Mouse (Mus musculus) heart, postnatal 0 days (tissue): ENCODE results near the gene Sephs2. TPM values are rescaled to one million over a fixed set of nuclear protein-coding genes. Genes with fewer than 3 reads are reported as not detected.

Experiments used
- ATAC-seq: fragments of 200-750 bp; cut with Nextera tagmentation; 2 replicates; pipeline ENCODE4 v1.8.0; 2017; ENCODE audit warnings: low read depth, moderate number of reproducible peaks, moderate library complexity; ENCODE audit not compliant: insufficient read depth
- DNase-seq: peaks from one replicate; pipeline ENCODE4 v3.0.0-alpha.2; 2016; ENCODE audit warnings: low spot score
- H3K27ac ChIP-seq: fragments of 300-500 bp; sonication (generic); 2 replicates; pipeline ENCODE4 v1.5.1; 2014; ENCODE audit warnings: low read depth, mild to moderate bottlenecking
- H3K27me3 ChIP-seq: fragments of 300-500 bp; sonication (generic); 2 replicates; pipeline ENCODE4 v1.6.1; 2014; ENCODE audit warnings: low read length, mixed read lengths; ENCODE audit not compliant: control insufficient read depth, insufficient read depth
- H3K36me3 ChIP-seq: fragments of 300-500 bp; sonication (generic); replicated peaks from 2 replicates; pipeline ENCODE4 v1.6.1; 2014; ENCODE audit warnings: low read length, mixed read lengths; ENCODE audit not compliant: control insufficient read depth, insufficient read depth
- H3K4me1 ChIP-seq: fragments of 300-500 bp; sonication (generic); 2 replicates; pipeline ENCODE4 v1.6.1; 2014; ENCODE audit warnings: antibody characterized with exemption; ENCODE audit not compliant: control insufficient read depth, insufficient read depth
- H3K4me2 ChIP-seq: fragments of 300-500 bp; sonication (generic); 2 replicates; pipeline ENCODE4 v1.6.1; 2014; ENCODE audit warnings: low read depth, mild to moderate bottlenecking, low read length, moderate library complexity
- H3K4me3 ChIP-seq: fragments of 300-500 bp; sonication (generic); 2 replicates; pipeline ENCODE4 v1.5.1; 2014; ENCODE audit warnings: low read depth, low read length
- H3K9ac ChIP-seq: fragments of 300-500 bp; sonication (generic); replicated peaks from 2 replicates; pipeline ENCODE4 v1.6.1; 2014; ENCODE audit warnings: low read depth, low read length, mixed read lengths
- H3K9me3 ChIP-seq: fragments of 300-500 bp; sonication (generic); replicated peaks from 2 replicates; pipeline ENCODE4 v1.6.1; 2016; ENCODE audit warnings: low read length; ENCODE audit not compliant: control insufficient read depth
- CTCF ChIP-seq: IDR thresholded peaks from 2 replicates; pipeline ENCODE4 v1.5.1; 2016; ENCODE audit warnings: antibody characterized with exemption, control low read depth, low read depth
- EP300 ChIP-seq: IDR thresholded peaks from 2 replicates; pipeline ENCODE4 v1.6.1; 2016; ENCODE audit warnings: antibody characterized with exemption, low read depth
- WGBS: fragments of 180-500 bp; shearing (Covaris S2); extraction: QIAGEN DNeasy Blood & Tissue Kit; methylation state at CpG from one replicate; pipeline ENCODE4 v1.1.7; 2014; 5-methylcytosine and 5-hydroxymethylcytosine counted together
- polyA plus RNA-seq: library from polyadenylated mRNA; unstranded; fragments of >200 nt; fragmentation: Nextera tagmentation; extraction: Ambion mirVana; gene quantifications from 2 replicates; pipeline ENCODE4 v1.2.1, GENCODE M21; 2015
- total RNA-seq: library from RNA; depleted of rRNA; stranded (reverse); fragments of >200 nt; gene quantifications from 2 replicates; pipeline ENCODE4 v1.2.3, GENCODE M21; 2014; ENCODE audit warnings: low replicate concordance

The Sephs2 gene
- total and polyA plus RNA-seq, 2 experiments from 2014 or later = 55.7 to 78.0 TPM

DNA sequence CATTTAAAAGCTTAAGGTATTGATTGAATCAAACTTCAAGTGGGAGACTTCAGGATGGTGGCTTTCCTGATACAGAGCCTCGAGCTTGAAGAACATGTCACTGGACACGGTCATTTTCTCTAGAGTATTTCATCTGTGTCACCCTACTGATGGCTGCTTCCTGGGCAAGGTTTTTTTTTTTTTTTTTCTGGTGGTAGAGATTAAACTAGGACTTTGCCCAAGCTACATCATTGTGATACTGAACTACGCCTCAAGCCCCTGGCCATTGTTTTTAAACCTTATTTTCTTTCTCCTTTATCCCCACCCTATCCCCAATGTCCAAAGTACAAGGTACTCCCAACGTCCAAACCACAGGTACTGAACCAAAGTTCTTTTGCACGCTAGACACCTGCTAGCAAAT lies 3.2 kb downstream of the Sephs2 start:
- Histone ChIP-seq H3K4me3 (no peak overlapping the region), H3K36me3 (peaks cover 16% of the 10 kb centered on the region), H3K4me1 (peaks cover 11% of the 10 kb centered on the region), H3K4me2 (no peak overlapping the region), H3K9ac (no peak overlapping the region), H3K27me3 (no peaks in the 10 kb centered on the region), H3K27ac (no peak overlapping the region), H3K9me3 (no peaks in the 10 kb centered on the region)
- TF ChIP-seq EP300 = no peak
- no peak for TF ChIP-seq CTCF
- WGBS = 89% methylated on average over 5 of the region's 5 CpGs
- ATAC-seq (no peak), DNase-seq (no peak)

DNA sequence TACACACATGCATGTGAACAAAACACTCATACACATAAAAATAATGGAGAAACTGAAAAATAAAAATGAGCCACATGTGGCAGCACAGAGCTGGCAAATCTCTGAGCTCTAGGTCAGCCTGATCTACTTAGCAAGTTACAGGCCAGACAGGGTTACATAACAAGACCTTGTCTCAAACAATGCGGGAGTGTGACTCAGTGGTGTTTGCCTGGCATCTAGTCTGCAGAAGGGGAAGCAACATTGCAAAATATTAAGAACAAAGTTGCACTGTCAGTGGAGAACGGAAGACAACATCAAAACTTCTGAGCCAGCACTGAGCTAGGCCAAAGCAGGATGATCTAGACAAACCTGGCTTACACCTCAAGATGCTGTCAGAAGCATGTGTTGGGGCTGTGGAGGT lies 3.6 kb downstream of the Sephs2 start:
- WGBS = 80% methylated on average over 2 of the region's 2 CpGs
- Histone ChIP-seq H3K27ac (no peak overlapping the region), H3K36me3 (peaks cover 16% of the 10 kb centered on the region), H3K9me3 (no peaks in the 10 kb centered on the region), H3K9ac (no peak overlapping the region), H3K27me3 (no peaks in the 10 kb centered on the region), H3K4me2 (no peak overlapping the region), H3K4me3 (no peak overlapping the region), H3K4me1 (peaks cover 11% of the 10 kb centered on the region)
- TF ChIP-seq CTCF (no peak), EP300 (no peak)
- ATAC-seq = no peak
- no peak for DNase-seq

DNA sequence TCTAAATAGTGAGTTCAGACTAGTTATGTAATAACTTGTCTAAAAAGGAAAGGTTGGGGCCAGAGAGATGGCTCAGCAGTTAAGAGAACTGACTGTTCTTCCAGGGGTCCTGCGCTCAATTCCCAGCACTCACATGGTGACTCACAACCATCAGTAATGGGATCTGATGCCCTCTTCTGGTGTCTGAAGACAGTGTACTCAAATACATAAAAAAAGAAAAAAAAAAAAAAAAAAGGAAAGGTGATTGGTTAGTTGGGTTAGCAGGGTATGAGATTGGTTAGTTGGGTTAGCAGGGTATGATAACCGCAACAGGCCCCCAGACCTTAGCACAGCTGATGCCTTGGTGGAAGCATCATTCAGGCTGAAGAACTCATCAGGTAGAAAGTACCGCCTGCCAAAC lies 10.3 kb downstream of the Sephs2 start:
- Histone ChIP-seq H3K4me3 (no peak overlapping the region), H3K9me3 (no peaks in the 10 kb centered on the region), H3K27me3 (no peaks in the 10 kb centered on the region), H3K4me2 (no peak overlapping the region), H3K27ac (no peak overlapping the region), H3K4me1 (peaks cover 10% of the 10 kb centered on the region; the same call in 1 of the 2 replicates), H3K9ac (no peak overlapping the region), H3K36me3 (no peaks in the 10 kb centered on the region)
- no peak for ATAC-seq
- DNase-seq = no peak
- WGBS = 89% methylated on average over 3 of the region's 3 CpGs
- TF ChIP-seq CTCF = no peak
- TF ChIP-seq EP300 = no peak

- no peak for TF ChIP-seq CTCF
- 72% methylated on average over 10 of the region's 10 CpGs for WGBS
- Histone ChIP-seq H3K27me3 (no peaks in the 10 kb centered on the region), H3K4me3 (no peak overlapping the region), H3K4me1 (peaks cover 10% of the 10 kb centered on the region; the same call in 1 of the 2 replicates), H3K9me3 (no peaks in the 10 kb centered on the region), H3K36me3 (no peaks in the 10 kb centered on the region), H3K9ac (no peak overlapping the region), H3K4me2 (no peak overlapping the region), H3K27ac (no peak overlapping the region)
- no peak for ATAC-seq
- no peak for DNase-seq
Observed at GRCm38 (mm10) chr7:127262218-127262961, 11.5 kb downstream of the Sephs2 start.

GRCm38 (mm10) chr7:127260309-127261111 lies 13.3 kb downstream of the Sephs2 start, which contains the start of gene Dctpp1:
TSS of gene Dctpp1 (minus strand) at chr7:127260709.
- Histone ChIP-seq H3K9ac (peak within 1 kb of the TSS; percentile 49), H3K9me3 (no peaks in the 10 kb centered on the region), H3K4me3 (peak within 1 kb of the TSS; percentile 58), H3K4me1 (peaks cover 10% of the 10 kb centered on the region; the same call in 1 of the 2 replicates), H3K4me2 (peak within 1 kb of the TSS; percentile 70), H3K27me3 (no peaks in the 10 kb centered on the region), H3K27ac (no peak within 1 kb of the TSS), H3K36me3 (0 out of 2 replicates have a peak, but pooled peaks cover 4% of the 10 kb centered on the region)
- DNase-seq = peak; percentile 100
- TF ChIP-seq EP300 = no peak
- peak; percentile 88 for TF ChIP-seq CTCF
- whole genome bisulfite sequencing = under 1% methylated on average over 50 of the region's 50 CpGs
- peak; percentile 98 for ATAC-seq
